Mouse (Mus musculus): Measurements from ENCODE around the gene Bysl. TPM values are rescaled to one million over a fixed set of nuclear protein-coding genes. Genes with fewer than 3 reads are reported as not detected.
"Not testable (repeated sequence)": the region's sequence is repeated elsewhere in the genome, so short reads cannot be mapped to it uniquely, and the experiment has no call there.

Bysl gene
- total RNA-seq, 4 experiments from 2014 or later, result 16.9 to 18.6 (median 17.8) TPM

GRCm38 (mm10) chr17:47618556-47619311, 7.4 kb upstream of the Bysl start:
- DNase-seq (ENCODE audit: low spot score in 2 of 2), result no peak

DNA sequence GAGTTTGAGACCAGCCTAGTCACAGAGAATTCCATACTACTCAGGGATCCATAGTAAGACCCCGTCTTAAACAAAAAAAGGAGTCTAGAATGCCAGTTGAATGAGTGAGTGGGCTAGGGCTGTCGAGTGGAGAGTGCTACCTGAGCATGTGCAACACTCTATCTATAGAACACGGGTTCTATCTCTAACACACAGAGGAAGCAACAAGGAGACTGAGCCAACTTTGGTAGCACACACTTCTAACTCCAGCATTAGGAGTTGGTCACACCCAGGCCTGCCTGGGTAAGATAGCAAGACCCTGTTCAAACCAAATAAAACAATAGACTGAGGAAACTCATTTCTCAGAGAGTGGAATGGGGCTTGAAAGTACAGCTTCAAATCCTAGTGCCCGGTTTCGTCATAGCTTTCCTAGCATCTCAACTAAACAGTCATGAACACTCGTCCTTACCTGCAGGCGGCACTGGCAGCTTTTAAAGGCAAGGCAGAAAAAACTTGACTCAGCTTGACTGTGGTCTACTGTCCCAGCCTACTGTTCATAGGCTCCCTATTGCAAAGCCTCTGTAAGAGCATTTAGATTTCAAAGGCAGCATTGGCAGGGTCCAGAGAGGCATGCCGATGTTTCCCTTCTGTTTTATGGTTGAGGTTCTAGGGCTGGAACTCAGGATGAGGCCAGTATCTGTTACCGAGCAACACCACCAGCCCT, 6.5 kb upstream of the Bysl start:
- no peak for DNase-seq (ENCODE audit: low spot score in 2 of 2)

- DNase-seq (ENCODE audit: low spot score in 2 of 2), result no peak
Measured at GRCm38 (mm10) chr17:47616652-47617051, 5.4 kb upstream of the Bysl start.

DNA sequence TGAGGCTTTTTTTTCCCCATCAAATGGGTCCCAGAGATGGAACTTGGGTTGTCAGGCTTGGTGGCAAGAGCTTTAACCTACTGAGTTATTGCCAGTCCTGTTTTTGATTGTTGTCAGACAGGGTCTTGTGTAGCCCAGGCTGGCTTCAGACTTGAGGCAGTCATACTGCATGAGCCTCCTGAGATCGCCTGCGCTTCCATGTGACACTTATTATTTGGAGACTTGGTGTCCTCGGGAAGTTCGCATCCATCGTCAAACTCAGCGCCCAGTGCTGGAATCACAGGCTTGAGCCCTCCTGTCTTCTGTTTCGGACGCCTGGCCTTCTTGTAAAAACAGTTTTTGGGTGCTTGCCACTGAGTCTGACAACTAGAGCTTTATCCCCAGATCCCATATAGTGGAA, 4.8 kb upstream of the Bysl start:
- no peak for DNase-seq (ENCODE audit: low spot score in 2 of 2)

- DNase-seq (ENCODE audit: low spot score in 2 of 2), result no peak
Measured at GRCm38 (mm10) chr17:47614018-47614417, 2.7 kb upstream of the Bysl start.

DNA sequence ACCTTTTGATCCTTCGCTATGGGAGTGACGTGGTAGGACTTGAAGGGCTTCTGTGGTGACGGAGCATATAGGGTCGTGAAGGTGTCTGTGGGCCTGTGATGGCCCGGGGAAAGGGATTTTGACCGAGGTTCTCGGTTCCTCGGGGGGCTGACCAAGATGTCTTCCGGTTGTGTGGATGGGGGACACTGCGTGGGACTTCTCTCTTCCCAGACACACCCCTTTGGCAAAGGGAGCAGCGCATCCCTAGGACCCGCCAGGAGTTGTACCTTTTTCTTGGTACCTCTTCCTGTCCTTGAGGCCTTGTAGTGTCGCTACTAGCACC, 330 bp upstream of the Bysl start:
- DNase-seq (ENCODE audit: low spot score in 2 of 2), result no peak

- no peak for DNase-seq (ENCODE audit: low spot score in 2 of 2)
Measured at GRCm38 (mm10) chr17:47609182-47609581, 2.1 kb downstream of the Bysl start.

GRCm38 (mm10) chr17:47606220-47606619, 5.1 kb downstream of the Bysl start:
- no peak for DNase-seq (ENCODE audit: low spot score in 2 of 2)

- no peak for DNase-seq (ENCODE audit: low spot score in 2 of 2)
Measured at GRCm38 (mm10) chr17:47602289-47602688, 9.0 kb downstream of the Bysl start.

GRCm38 (mm10) chr17:47601389-47601755, 9.9 kb downstream of the Bysl start:
- DNase-seq (ENCODE audit: low spot score in 2 of 2), result no peak

GRCm38 (mm10) chr17:47600601-47601388, 10.5 kb downstream of the Bysl start:
- DNase-seq (ENCODE audit: low spot score in 2 of 2), result no peak

- DNase-seq (ENCODE audit: low spot score in 2 of 2), result no peak
Measured at GRCm38 (mm10) chr17:47599511-47600297, 11.6 kb downstream of the Bysl start.

DNA sequence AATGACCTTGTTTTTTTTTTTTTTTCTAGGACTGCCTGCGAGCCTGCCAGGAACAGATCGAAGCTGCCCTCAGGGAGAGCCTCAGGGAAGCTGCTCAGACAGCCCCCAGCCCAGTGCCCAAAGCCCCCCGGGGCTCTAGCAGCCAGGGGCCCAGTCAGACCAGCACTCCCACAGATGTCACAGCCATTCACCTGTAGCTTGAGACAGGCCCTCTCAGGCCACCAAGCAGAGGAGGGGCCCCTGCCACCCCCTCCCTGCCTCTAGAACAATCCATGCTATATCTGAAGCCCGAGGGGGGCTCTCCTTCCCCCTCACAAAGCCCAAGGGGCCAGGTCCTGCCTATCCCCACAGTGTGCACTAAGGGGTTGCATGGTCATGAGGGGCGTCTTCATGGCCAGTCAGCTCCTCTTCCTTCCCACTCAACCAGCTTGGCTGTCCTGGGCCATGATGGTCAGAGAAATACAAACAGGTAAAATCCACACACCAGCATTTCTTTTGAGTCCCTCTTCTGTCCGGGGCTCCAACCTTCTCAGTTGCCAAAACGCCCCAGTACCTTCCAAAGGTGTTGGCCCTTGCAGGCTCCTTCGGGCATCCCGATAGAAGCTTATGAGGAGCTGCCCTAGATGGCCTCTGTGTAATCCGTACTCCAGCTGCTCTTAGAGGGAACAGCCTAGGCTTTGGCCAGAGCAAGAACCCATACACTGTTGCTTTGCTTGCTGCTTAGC, 12.6 kb downstream of the Bysl start:
- DNase-seq (ENCODE audit: low spot score in 2 of 2), result not testable (repeated sequence)

GRCm38 (mm10) chr17:47597838-47598579, 13.3 kb downstream of the Bysl start:
- no peak for DNase-seq (ENCODE audit: low spot score in 2 of 2)

GRCm38 (mm10) chr17:47597261-47597660, 14.0 kb downstream of the Bysl start:
- no peak for DNase-seq (ENCODE audit: low spot score in 2 of 2)

DNA sequence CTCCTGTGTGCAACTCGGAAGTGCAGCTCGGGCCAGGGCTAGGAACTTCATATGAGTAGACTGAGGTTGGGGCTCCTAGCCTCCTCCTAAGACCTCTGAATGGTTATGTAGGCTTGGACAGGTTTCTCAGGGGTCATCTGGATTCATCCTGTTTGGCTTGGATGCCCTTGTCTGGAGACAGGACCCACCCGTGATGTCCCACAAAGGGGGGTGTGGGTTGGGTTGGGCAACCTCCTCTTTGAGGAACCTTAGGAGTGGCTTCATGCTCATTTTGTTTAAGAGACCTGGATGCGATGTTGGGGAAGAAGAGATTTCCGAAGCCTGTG, 14.5 kb downstream of the Bysl start:
- DNase-seq (ENCODE audit: low spot score in 2 of 2), result no peak

DNA sequence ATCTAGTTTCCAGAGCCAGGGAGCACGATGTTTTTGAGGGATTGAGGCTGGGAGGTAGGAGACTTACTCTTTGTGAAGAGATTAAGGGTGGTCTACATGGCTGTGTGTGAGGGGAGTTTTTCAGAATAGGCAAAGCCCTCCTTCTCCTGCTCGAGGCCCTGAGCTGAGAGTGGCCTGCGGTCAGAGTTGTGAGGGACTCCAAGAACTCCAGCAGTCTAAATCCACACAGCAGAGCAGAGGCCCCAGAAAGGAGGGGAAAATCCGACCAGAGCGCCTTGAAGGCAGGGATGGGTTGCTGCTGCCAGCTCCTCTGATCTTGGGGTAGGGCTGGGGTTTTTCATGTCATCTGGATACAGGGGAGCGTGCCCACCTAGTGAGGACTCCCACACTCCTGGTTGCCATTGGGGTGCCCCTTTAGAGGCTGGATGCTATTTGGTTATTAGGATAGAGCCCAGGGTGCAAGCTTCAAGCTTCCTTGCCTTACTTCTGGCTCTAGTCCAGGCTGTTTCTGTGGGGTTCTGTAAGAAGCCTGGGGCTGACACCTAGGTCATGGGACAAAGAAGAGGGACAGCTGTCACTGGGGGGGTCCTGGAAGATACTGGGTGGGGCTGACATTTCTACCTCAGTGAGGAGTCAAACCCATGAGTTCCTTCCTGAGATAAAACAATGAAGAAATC, 15.0 kb downstream of the Bysl start:
- no peak for DNase-seq (ENCODE audit: low spot score in 2 of 2)

GRCm38 (mm10) chr17:47595248-47596161, 15.8 kb downstream of the Bysl start:
- no peak for DNase-seq (ENCODE audit: low spot score in 2 of 2)

DNA sequence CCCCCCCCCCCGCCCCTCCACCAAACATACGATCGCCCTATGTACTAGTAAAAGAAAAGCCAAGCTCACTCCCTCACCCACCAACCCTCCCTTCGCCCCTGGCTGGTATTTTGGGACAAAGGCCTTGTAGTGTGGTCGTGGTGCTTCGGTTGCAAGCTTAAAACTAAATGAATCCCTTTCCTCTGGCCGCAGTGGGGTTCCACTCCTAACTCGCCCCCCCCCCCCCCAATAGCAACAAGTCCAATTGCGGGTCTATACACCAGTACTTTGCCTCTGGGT, 16.4 kb downstream of the Bysl start:
- no peak for DNase-seq (ENCODE audit: low spot score in 2 of 2)

Measured in layer of hippocampus, adult 8-10 months (tissue).